Mouse (Mus musculus) midbrain, embryonic 11.5 days (tissue): ENCODE results near the gene Zfp57. TPM values are rescaled to one million over a fixed set of nuclear protein-coding genes. Genes with fewer than 3 reads are reported as not detected.

Experiments
- ATAC-seq: fragments of 200-750 bp; cut with Nextera tagmentation; 2 replicates; pipeline ENCODE4 v1.8.0; 2017; ENCODE audit warnings: moderate TSS enrichment, moderate library complexity; ENCODE audit not compliant: low FRiP score
- DNase-seq: peaks from one replicate; pipeline ENCODE4 v3.0.0; 2015; ENCODE audit warnings: low spot score; ENCODE audit errors: missing footprints
- H3K27ac ChIP-seq: fragments of 300-500 bp; sonication (generic); 2 replicates; pipeline ENCODE4 v1.5.1; 2014; ENCODE audit warnings: low read depth, low read length
- H3K27me3 ChIP-seq: fragments of 300-500 bp; sonication (generic); 2 replicates; pipeline ENCODE4 v1.6.1; 2014; ENCODE audit warnings: mild to moderate bottlenecking, low read length, moderate library complexity, mixed read lengths; ENCODE audit not compliant: control insufficient read depth, insufficient read depth
- H3K36me3 ChIP-seq: fragments of 300-500 bp; sonication (generic); 2 replicates; pipeline ENCODE4 v1.6.1; 2014; ENCODE audit warnings: mild to moderate bottlenecking, low read length, moderate library complexity, mixed read lengths; ENCODE audit not compliant: control insufficient read depth, insufficient read depth
- H3K4me1 ChIP-seq: fragments of 300-500 bp; sonication (generic); 2 replicates; pipeline ENCODE4 v1.6.1; 2014; ENCODE audit warnings: low read length; ENCODE audit not compliant: control insufficient read depth, insufficient read depth
- H3K4me2 ChIP-seq: fragments of 300-500 bp; sonication (generic); 2 replicates; pipeline ENCODE4 v1.6.1; 2014; ENCODE audit warnings: mild to moderate bottlenecking, moderate library complexity
- H3K4me3 ChIP-seq: fragments of 300-500 bp; sonication (generic); 2 replicates; pipeline ENCODE4 v1.5.1; 2014; ENCODE audit warnings: low read depth, low read length
- H3K9ac ChIP-seq: fragments of 300-500 bp; sonication (generic); 2 replicates; pipeline ENCODE4 v1.6.1; 2014; ENCODE audit warnings: low read length
- H3K9me3 ChIP-seq: fragments of 300-500 bp; sonication (generic); 2 replicates; pipeline ENCODE4 v1.6.1; 2016; ENCODE audit warnings: low read length; ENCODE audit not compliant: control insufficient read depth
- WGBS: fragments of 180-500 bp; shearing (Covaris S2); extraction: QIAGEN DNeasy Blood & Tissue Kit; methylation state at CpG from one replicate; pipeline ENCODE4 v1.1.7; 2014; 5-methylcytosine and 5-hydroxymethylcytosine counted together
- polyA plus RNA-seq: library from polyadenylated mRNA; unstranded; fragments of >200 nt; fragmentation: Nextera tagmentation; extraction: Ambion mirVana; gene quantifications from 2 replicates; pipeline ENCODE4 v1.2.1, GENCODE M21; 2014

Zfp57 gene
- 89.9 and 102 TPM in 2 replicates for polyA plus RNA-seq

DNA sequence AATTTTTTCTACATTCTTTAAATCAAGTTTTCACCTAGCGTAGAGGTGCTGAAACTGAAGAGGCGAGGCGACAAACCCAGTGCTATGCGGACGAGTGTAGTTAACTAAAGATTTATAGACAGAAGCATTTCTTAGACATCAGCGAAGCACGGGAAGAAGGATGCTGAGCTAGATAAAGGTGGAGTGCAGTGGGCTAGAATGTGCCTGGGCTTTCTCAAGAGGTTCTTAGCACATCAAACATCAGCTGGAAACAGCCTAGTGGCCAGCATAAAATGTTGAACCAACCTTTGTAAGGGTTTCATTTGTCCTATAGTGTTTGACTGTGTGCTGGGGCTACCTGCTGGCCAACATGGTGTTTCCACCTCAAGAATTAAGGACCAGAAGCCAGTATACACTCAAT, at the start of gene Zfp57:
Gene Zfp57 (plus strand): TSS at position 301 of the 400 bp plus-strand sequence.
- WGBS = 95% methylated on average over 7 of the region's 7 CpGs
- no peak within 1 kb of the TSS for H3K9ac ChIP-seq
- no peak within 1 kb of the TSS for H3K4me3 ChIP-seq
- H3K4me2 ChIP-seq = peak within 1 kb of the TSS; percentile 78
- H3K27ac ChIP-seq = no peak within 1 kb of the TSS
- DNase-seq (no peak), ATAC-seq (no peak)
- H3K36me3 ChIP-seq = no peaks in the 10 kb centered on the region
- no peaks in the 10 kb centered on the region for H3K27me3 ChIP-seq
- no peaks in the 10 kb centered on the region for H3K9me3 ChIP-seq
- peaks cover 3% of the 10 kb centered on the region; the same call in 1 of the 2 replicates for H3K4me1 ChIP-seq

DNA sequence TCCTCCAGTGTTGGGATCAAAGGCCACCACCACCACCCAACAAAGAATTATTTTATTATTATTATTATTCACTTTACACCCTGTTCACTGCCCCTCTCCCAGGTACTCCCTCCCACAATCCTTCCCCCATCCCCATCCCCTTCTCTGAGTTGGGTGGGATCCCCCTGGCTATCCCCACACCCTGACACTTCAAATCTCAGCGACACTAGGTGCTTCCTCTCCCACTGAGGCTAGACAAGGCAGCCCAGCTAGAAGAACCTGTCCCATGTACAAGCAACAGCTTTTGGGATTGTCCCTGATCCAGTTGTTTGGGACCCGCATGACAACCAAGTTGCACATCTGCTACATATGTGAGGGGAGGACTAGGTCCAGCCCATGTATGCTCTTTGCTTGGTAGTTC, 48.3 kb upstream of the Zfp57 start:
- peaks cover 13% of the 10 kb centered on the region for H3K4me1 ChIP-seq
- H3K9me3 ChIP-seq = no peaks in the 10 kb centered on the region
- no peak for ATAC-seq
- 89% methylated on average over 2 of the region's 2 CpGs for WGBS
- no peak overlapping the region for H3K4me2 ChIP-seq
- no peaks in the 10 kb centered on the region for H3K27me3 ChIP-seq
- H3K36me3 ChIP-seq = peaks cover 7% of the 10 kb centered on the region; the same call in 1 of the 2 replicates
- H3K27ac ChIP-seq = no peak overlapping the region
- DNase-seq = peak; percentile 72
- no peak overlapping the region for H3K9ac ChIP-seq
- no peak overlapping the region for H3K4me3 ChIP-seq

DNA sequence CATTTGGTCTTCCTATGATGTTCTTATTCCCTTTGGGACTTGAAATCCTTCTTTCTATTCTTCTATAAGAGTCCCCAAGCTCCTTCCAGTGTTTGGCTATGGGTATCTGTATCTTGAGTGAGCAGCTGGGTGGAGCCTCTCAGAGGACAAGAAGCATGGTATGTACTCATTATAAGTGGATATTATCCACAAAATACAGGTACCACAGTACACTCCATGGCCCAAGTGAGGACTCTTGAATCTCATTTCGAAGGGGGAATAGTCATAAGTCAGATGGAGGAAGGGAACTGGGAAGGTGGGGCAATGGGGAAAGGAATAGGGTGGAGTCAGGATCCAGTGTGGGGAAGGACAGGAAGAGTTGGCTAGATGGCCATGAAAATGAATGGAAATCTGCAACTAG, 47.9 kb upstream of the Zfp57 start:
- Histone ChIP-seq H3K9me3 (no peaks in the 10 kb centered on the region), H3K27ac (no peak overlapping the region), H3K9ac (no peak overlapping the region), H3K4me1 (peaks cover 14% of the 10 kb centered on the region), H3K36me3 (peaks cover 7% of the 10 kb centered on the region; the same call in 1 of the 2 replicates), H3K4me2 (no peak overlapping the region), H3K4me3 (no peak overlapping the region), H3K27me3 (no peaks in the 10 kb centered on the region)
- ATAC-seq = no peak
- DNase-seq = no peak
- 86% methylated on average over 1 of the region's 1 CpGs for WGBS

DNA sequence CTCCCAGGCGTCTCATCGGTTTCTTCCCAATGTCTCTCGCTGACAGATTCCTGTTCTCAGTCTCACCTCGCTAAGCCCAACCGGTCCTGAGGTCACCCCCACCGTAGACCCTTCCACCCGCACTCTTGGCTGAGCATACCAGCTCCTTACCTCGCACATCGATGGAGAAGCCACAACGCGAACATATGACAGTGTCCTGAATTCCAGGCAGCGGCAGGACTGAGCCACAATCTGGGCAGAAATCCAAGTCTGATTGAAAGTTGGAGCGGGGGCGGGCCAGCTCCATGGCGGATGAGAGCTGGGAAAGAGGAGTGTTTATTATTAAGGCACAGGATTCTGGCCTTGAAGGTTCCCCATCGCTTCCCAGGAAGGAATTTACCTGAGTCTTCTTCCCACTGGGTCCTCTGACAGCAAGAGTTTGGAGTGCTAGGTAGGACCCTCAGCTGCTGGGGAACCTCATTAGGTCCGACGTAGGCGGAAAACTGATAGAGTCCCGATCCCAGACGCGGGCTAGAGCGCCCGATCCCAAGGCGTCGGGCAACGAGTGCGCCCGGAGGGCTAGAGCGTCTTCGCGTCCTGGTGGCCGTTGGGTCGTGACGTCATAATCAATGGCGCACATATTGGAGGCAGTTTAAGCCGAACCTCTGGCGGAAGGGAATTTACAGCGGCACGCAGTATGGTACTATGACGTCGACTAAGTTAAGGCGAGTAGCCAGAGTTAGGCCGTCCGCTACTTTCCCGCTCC, 42.8 kb upstream of the Zfp57 start, which contains the start of the genes Znrd1 and Znrd1as:
Gene Znrd1 (minus strand): TSS at position 561 of the 745 bp plus-strand sequence.
Gene Znrd1as (plus strand): TSS at position 594 of the 745 bp plus-strand sequence.
- no peaks in the 10 kb centered on the region for H3K27me3 ChIP-seq
- no peak within 1 kb of the TSS for H3K27ac ChIP-seq
- H3K36me3 ChIP-seq = no peaks in the 10 kb centered on the region
- ATAC-seq = peak; percentile 98
- H3K9ac ChIP-seq = peak within 1 kb of the TSS; percentile 84
- peak within 1 kb of the TSS; percentile 69 for H3K4me3 ChIP-seq
- peak within 1 kb of the TSS; percentile 75 for H3K4me2 ChIP-seq
- no peaks in the 10 kb centered on the region for H3K9me3 ChIP-seq
- DNase-seq = peak; percentile 100
- under 1% methylated on average over 46 of the region's 46 CpGs for WGBS
- H3K4me1 ChIP-seq = peaks cover 10% of the 10 kb centered on the region

DNA sequence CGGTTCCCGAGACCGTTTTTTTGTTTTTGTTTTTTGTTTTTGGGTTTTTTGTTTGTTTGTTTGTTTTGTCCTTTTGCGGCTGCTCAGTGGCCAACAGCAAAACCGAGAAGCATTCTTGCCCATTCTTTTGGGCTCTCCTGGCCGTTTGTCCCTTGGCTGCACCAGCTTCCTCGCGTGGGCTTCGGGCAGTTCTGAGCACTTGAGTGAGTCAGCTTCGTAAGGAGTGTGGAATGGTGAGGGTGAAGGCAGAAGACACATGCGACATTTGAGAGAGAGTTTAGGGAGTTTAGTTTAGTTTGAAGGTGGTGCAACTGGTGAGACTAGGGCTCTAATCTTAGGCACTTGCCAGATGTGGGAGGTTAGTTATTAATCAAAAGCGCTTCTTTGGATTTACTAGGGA, 42.1 kb upstream of the Zfp57 start:
- DNase-seq (no peak), ATAC-seq (no peak)
- H3K27ac ChIP-seq = no peak overlapping the region
- H3K4me2 ChIP-seq = peak overlapping the region; percentile 75
- H3K4me3 ChIP-seq = peak overlapping the region; percentile 69
- H3K4me1 ChIP-seq = peaks cover 10% of the 10 kb centered on the region
- 13% methylated on average over 12 of the region's 12 CpGs for WGBS
- H3K9me3 ChIP-seq = no peaks in the 10 kb centered on the region
- no peaks in the 10 kb centered on the region for H3K36me3 ChIP-seq
- H3K27me3 ChIP-seq = no peaks in the 10 kb centered on the region
- peak overlapping the region; percentile 84 for H3K9ac ChIP-seq

DNA sequence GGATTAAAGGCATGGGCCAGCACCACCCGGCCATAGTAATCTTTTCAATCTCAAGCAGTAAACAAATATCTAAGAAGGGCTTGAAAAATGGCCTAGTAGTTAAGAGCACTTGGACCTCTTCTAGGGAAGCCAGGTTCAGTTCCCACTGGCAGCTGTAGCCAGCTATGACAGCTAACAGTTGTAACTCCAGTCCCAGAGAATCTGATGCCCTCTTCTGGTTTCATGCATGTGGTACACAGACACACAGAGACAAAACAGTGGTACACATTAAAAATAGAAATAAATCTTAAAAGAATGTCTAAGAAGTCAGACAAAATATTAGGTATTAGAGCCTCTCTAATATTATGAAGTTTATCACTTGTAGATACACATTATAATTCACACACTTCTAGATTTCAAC, 39.8 kb upstream of the Zfp57 start:
- H3K4me1 ChIP-seq = peaks cover 10% of the 10 kb centered on the region
- no peak overlapping the region for H3K9ac ChIP-seq
- no peak overlapping the region for H3K4me2 ChIP-seq
- H3K27me3 ChIP-seq = no peaks in the 10 kb centered on the region
- no peak overlapping the region for H3K27ac ChIP-seq
- no peak for ATAC-seq
- WGBS = 79% methylated on average over 1 of the region's 1 CpGs
- H3K9me3 ChIP-seq = no peaks in the 10 kb centered on the region
- no peaks in the 10 kb centered on the region for H3K36me3 ChIP-seq
- no peak overlapping the region for H3K4me3 ChIP-seq
- peak; percentile 72 for DNase-seq

DNA sequence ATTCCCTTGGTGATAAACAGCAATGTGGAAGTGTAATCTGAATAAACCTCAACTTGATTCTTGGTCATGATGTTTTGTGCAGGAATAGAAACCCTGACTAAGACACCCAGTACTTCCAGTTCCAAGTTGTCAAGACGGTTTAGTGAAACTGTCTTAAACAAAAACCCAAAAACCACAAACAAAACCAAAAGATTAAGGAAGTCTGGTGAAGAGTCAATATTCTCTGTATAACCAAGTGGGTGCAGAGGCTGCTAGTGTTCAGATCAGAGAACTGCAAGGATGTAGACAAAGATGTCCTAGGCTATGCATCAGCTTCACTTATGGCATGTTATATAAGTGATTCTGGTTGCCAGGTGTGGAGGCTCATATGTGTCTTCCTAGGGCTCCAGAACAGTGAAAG, 34.1 kb upstream of the Zfp57 start:
- Histone ChIP-seq H3K4me1 (no peaks in the 10 kb centered on the region), H3K36me3 (no peaks in the 10 kb centered on the region), H3K4me3 (no peak overlapping the region), H3K9ac (no peak overlapping the region), H3K27me3 (no peaks in the 10 kb centered on the region), H3K27ac (no peak overlapping the region), H3K9me3 (no peaks in the 10 kb centered on the region), H3K4me2 (no peak overlapping the region)
- DNase-seq (no peak), ATAC-seq (no peak)
- WGBS = 97% methylated on average over 1 of the region's 1 CpGs

DNA sequence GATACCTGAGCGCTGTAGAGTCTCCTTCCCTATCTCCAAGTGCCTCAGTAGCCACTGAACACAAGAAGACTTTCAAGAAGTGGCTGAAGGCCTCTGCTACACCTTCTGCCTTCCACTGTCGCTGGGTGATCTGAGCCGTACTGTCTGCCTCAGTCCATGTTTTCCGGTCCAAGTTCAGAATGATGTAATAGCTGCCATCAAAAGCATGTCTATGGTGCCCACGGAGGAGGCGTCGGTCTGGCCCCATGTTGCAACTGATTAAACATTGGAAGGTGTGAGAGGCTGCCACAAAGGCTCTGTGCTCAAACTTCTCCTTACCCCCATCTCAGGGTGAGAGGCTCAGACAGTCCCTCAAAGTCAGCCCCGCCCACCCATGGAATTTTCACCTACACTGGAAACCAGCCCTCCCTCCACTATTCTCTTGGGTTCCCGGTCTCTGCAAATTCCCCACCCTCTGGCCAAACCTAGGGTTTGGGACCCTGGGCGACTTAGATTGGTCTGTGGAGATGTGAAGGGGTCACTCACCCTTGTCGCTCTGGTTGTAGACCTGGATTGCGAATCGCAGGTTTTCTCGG, 30.6 kb upstream of the Zfp57 start:
- WGBS = 88% methylated on average over 14 of the region's 14 CpGs
- H3K4me2 ChIP-seq = no peak overlapping the region
- no peaks in the 10 kb centered on the region for H3K4me1 ChIP-seq
- no peaks in the 10 kb centered on the region for H3K9me3 ChIP-seq
- ATAC-seq (no peak), DNase-seq (no peak)
- no peak overlapping the region for H3K9ac ChIP-seq
- no peak overlapping the region for H3K27ac ChIP-seq
- no peak overlapping the region for H3K4me3 ChIP-seq
- no peaks in the 10 kb centered on the region for H3K27me3 ChIP-seq
- H3K36me3 ChIP-seq = no peaks in the 10 kb centered on the region

DNA sequence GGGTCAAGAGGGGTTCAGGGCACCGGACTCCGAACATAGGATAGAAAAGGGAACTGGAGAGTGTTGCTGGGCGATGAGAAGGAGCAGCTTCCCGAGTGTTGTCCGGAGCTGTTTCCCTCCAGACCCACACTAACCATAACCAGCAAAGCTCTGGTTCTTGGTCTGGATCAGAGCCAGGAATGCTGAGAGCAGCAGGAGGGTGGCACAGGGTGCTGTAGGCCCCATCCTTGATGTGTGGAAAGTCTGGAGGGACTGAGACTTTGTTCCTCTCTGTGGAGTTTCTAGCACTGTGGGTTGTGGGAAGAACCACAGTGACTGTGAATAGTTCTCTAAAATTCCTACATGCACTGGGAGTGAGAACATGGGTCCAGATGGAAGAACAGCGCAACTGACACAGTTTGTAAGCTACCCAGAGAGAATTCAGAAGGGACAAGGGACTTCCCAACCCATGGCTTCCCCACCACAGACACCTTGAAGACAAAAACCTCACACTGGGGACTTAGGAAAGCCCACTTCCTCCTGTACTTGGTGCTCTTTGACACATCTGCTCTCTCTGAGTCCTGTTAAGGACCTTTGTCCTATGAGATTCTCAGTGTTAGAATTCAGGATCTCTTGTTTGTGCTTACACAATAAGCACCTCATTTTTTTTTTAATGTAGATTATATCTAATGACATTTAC, 29.7 kb upstream of the Zfp57 start:
- no peak overlapping the region for H3K9ac ChIP-seq
- H3K36me3 ChIP-seq = no peaks in the 10 kb centered on the region
- no peak overlapping the region for H3K4me2 ChIP-seq
- no peaks in the 10 kb centered on the region for H3K27me3 ChIP-seq
- H3K4me1 ChIP-seq = no peaks in the 10 kb centered on the region
- 78% methylated on average over 6 of the region's 6 CpGs for WGBS
- no peak overlapping the region for H3K27ac ChIP-seq
- no peak for ATAC-seq
- DNase-seq = peak; percentile 64
- no peaks in the 10 kb centered on the region for H3K9me3 ChIP-seq
- no peak overlapping the region for H3K4me3 ChIP-seq
